Mouse (Mus musculus) effector memory CD4-positive, alpha-beta T cell, adult 5 months (primary cell): ENCODE data around the gene Olfr763. TPM values are rescaled to one million over a fixed set of nuclear protein-coding genes. Genes with fewer than 3 reads are reported as not detected.

Source experiments
- polyA plus RNA-seq: library from polyadenylated mRNA; unstranded; fragments of 100-300 nt; shearing (Covaris generic); gene quantifications from one replicate; pipeline ENCODE4 v1.2.1, GENCODE M21; 2017

The Olfr763 gene
- polyA plus RNA-seq = not detected

DNA sequence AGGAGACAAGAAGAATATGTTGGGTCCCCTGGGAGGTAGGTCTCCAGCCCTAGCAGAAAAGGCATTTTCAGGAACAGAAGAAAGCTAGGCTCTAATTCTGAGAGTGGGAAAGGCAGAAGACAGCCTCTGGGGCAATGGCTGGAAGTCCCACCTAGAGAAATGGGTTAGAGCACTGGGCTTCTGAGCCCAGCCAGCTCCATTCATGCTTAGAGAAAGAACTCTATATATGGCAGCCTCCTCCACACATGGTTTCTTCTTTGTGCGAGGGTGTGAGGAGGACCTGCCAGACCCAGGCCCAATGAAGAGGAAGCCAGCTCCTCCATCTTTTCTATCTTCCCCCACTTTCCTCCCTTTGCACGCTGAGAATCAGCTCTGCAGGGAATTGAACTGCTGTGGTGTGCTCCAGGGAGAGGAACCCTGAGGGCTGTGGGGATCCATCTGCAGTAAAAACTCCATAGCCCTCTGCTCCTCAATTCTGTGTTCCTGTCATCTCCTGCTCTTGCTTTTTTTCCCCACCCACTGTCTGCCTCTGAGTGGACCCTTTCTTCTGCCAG lies at the start of gene Olfr763:
Olfr763 (plus strand) TSS at position 504 of the 554 bp plus-strand sequence.

DNA sequence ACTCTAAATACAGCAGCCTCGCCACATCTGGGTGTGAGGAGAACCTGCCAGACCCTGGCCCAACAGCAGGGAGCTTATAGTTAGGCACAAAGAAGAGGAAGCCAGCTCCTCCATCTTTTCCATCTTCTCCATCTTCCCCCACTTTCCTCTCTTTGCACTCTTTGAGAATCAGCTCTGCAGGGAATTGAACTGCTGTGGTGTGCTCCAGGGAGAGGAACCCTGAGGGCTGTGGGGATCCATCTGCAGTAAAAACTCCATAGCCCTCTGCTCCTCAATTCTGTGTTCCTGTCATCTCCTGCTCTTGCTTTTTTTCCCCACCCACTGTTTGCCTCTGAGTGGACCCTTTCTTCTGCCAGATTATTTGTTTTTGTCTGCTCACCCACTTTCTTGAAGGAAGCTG lies 21.5 kb upstream of the Olfr763 start, which contains the start of gene Olfr9:
Olfr9 (plus strand) TSS at position 301 of the 400 bp plus-strand sequence.

DNA sequence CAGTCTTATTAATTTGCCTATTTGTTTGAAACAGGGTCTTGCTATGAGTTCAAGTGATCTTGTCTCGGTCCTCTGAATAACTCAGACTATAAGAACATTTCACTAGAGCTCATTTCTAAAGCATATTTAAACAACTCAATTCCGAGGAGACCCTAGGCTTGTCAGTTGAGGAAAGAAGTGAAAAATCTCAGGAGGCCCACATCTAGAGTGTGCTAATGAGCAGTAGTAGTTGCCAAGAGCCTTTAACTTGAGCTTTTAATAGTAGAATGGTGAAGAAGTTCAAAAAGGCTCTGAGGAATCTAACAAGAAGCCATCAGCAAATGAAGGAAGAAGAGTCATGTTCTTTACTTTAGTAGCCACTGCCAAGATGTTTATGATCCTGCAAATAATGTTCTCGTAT lies 29.2 kb downstream of the Olfr763 start, which contains the start of gene Olfr764-ps1:
Olfr764-ps1 (minus strand) TSS at position 101 of the 400 bp plus-strand sequence.

DNA sequence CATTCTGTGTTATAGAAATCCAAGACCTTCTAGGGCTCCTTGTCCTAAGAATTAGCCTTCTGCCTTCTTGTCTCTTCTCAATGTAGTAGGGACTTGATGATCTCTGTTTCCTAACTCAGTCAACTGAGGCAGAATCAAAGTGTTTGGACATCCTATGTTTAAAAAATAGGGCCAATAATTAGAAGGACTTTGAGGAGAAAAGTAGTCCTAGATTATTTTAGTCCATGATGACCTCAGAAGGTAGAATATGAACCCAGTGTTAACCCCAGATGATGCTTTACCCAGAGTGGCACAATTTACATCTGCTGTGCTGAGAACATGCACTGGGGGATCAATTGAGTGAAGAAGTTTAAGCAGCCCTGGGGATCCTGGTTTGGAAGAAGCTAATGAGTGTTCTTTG lies 39.3 kb downstream of the Olfr763 start, which contains the start of gene Olfr765:
Olfr765 (minus strand) TSS at position 101 of the 400 bp plus-strand sequence.

Other genes with a start within 250 kb of the Olfr763 start
- gene Mmp19, start 219.9 kb upstream of the Olfr763 start, polyA plus RNA-seq = not detected
- 57.7 TPM for gene Dnajc14, start 206.7 kb upstream of the Olfr763 start, polyA plus RNA-seq
- 2.0 TPM for gene Tmem198b, start 206.4 kb upstream of the Olfr763 start, polyA plus RNA-seq
- gene Sarnp, start 193.5 kb upstream of the Olfr763 start, polyA plus RNA-seq = 108 TPM
- 34.9 TPM for gene Ormdl2, start 189.1 kb upstream of the Olfr763 start, polyA plus RNA-seq
- gene Gdf11, start 119.1 kb upstream of the Olfr763 start, polyA plus RNA-seq = 2.0 TPM
- not detected for gene Cd63, start 109.8 kb upstream of the Olfr763 start, polyA plus RNA-seq
- gene Rdh5, start 87.9 kb upstream of the Olfr763 start, polyA plus RNA-seq = 6.6 TPM
- 118 TPM for gene Bloc1s1, start 86.8 kb upstream of the Olfr763 start, polyA plus RNA-seq
- gene Itga7, start 77.0 kb upstream of the Olfr763 start, polyA plus RNA-seq = 45.8 TPM
- gene Mettl7b, start 49.8 kb upstream of the Olfr763 start, polyA plus RNA-seq = not detected
- 0.20 TPM for gene Olfr9, start 21.4 kb upstream of the Olfr763 start, polyA plus RNA-seq
- gene Olfr764-ps1, start 29.1 kb downstream of the Olfr763 start, polyA plus RNA-seq = not detected
- not detected for gene Olfr765, start 39.2 kb downstream of the Olfr763 start, polyA plus RNA-seq
- gene Olfr766-ps1, start 58.2 kb downstream of the Olfr763 start, polyA plus RNA-seq = not detected
- gene Olfr767, start 72.1 kb downstream of the Olfr763 start, polyA plus RNA-seq = not detected
- not detected for gene Olfr768, start 88.6 kb downstream of the Olfr763 start, polyA plus RNA-seq
- not detected for gene Olfr769, start 107.1 kb downstream of the Olfr763 start, polyA plus RNA-seq
- gene Olfr770, start 128.2 kb downstream of the Olfr763 start, polyA plus RNA-seq = not detected
- gene Olfr771, start 154.0 kb downstream of the Olfr763 start, polyA plus RNA-seq = not detected
- not detected for gene Olfr772, start 167.1 kb downstream of the Olfr763 start, polyA plus RNA-seq
- not detected for gene Olfr773, start 176.6 kb downstream of the Olfr763 start, polyA plus RNA-seq
- gene Olfr774, start 225.4 kb downstream of the Olfr763 start, polyA plus RNA-seq = not detected
- not detected for gene Olfr775, start 237.6 kb downstream of the Olfr763 start, polyA plus RNA-seq
- not detected for gene Olfr776, start 248.3 kb downstream of the Olfr763 start, polyA plus RNA-seq